Mouse (Mus musculus) heart, postnatal 0 days (tissue): Measurements from ENCODE around the gene AW011738.

Experiments
- CTCF ChIP-seq: IDR thresholded peaks from 2 replicates; pipeline ENCODE4 v1.5.1; 2016; ENCODE audit warnings: antibody characterized with exemption, control low read depth, low read depth
- EP300 ChIP-seq: IDR thresholded peaks from 2 replicates; pipeline ENCODE4 v1.6.1; 2016; ENCODE audit warnings: antibody characterized with exemption, low read depth

DNA sequence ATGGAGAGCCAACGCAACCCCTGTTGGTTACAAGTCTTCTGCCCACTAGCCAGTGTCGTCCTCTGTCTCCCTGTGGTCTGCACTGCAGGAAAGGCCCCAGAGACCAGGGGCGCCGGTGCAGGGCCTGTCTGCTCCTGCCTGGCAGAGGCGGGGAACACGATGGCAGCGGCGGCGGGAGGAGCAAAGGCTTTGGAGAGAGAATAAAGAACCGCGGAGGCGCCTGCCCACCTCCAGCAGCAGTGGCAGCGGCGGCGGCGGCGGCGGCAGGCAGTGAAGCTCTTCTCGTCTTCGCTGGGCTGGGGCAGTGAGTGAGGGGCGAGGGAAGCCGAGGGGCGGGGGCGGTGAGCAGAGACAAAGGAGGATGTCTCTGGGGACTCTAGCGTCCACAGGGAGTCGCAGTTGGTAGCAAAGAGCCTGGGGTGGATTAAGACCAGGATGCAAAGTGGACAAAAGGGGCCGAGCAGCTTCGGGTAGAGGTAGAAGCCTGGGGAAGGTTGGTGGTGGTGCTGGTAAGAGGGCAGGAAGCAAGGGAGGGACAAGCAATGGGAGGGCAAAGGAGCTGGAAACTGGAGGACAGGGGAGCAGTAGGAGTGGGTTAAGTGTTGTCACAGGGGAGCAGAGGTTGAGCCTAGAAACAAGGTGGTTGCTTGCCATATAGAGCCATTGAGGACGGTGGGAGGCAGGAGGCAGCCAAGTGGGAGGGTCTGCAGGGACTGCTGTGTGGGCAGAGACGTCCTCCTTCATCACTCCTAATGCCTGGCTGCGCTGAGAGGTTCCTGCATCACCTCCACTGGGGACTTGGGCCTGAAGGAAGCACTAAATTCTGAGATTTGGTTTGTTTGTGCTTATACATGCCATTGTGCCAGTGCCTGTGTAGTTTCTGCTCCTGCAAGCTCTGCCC is 16.9 kb upstream of the AW011738 start:
- TF ChIP-seq EP300 = no peak
- TF ChIP-seq CTCF = no peak
